11 mouse cellular contexts compared by ENCODE assay signal in genomic region chr3:100438461-100439002, GRCm38 (mm10). TPM values are rescaled to one million over a fixed set of nuclear protein-coding genes. Genes with fewer than 3 reads are reported as not detected.
A peak's percentile ranks its signal among the peaks of the same experiment; 100 is the strongest.
DNase-seq lines count a peak whose midpoint lies in the region; ATAC-seq lines count a peak whose summit lies in the region.
"Had no signal": no experiment of that assay in that cellular context is flagged by ENCODE, and none has a peak within 500 bp of the region (broad histone marks: within the 10 kb centered on the region; RNA-seq: fewer than 3 reads in every experiment).

No protein-coding gene starts in this region.

- H3K9ac ChIP-seq in kidney, embryonic 15.5 days, result no peak overlapping the region
- no peak overlapping the region for H3K9ac ChIP-seq in limb, embryonic 12.5 days (replicated peaks)
- H3K9ac ChIP-seq in forebrain, embryonic 13.5 days, result no peak overlapping the region

- H3K4me1 ChIP-seq in kidney, embryonic 15.5 days, result peaks cover 3% of the 10 kb centered on the region; the same call in 1 of the 2 replicates
- peaks cover 16% of the 10 kb centered on the region for H3K4me1 ChIP-seq in limb, embryonic 12.5 days (replicated peaks)
- H3K4me1 ChIP-seq in forebrain, embryonic 13.5 days, result no peaks in the 10 kb centered on the region

- no peak overlapping the region for H3K4me3 ChIP-seq in kidney, embryonic 15.5 days (replicated peaks)
- no peak overlapping the region for H3K4me3 ChIP-seq in limb, embryonic 12.5 days (replicated peaks)
- no peak overlapping the region for H3K4me3 ChIP-seq in forebrain, embryonic 13.5 days

- no peaks in the 10 kb centered on the region for H3K27me3 ChIP-seq in kidney, embryonic 15.5 days
- H3K27me3 ChIP-seq in limb, embryonic 12.5 days, result no peaks in the 10 kb centered on the region
- no peaks in the 10 kb centered on the region for H3K27me3 ChIP-seq in forebrain, embryonic 13.5 days

- 71% methylated on average over 4 of the region's 4 CpGs for WGBS in kidney, embryonic 15.5 days
- 67% methylated on average over 4 of the region's 4 CpGs for WGBS in limb, embryonic 12.5 days
- 86% methylated on average over 4 of the region's 4 CpGs for WGBS in forebrain, embryonic 13.5 days

- no peak for DNase-seq in kidney, adult 18-20 months
- DNase-seq in c-Kit-positive CD71-positive TER-119-negative erythroid progenitor cells, embryonic 14.5 days (ENCODE audit: low read depth), result peak; percentile 93
- DNase-seq in spleen, postnatal 14 days (ENCODE audit: low spot score in 2 of 2), result peak; percentile 36 to 65
- DNase-seq in right cerebral cortex, postnatal 25 days, result no peak
- no peak for DNase-seq in cerebellum, postnatal 10 days
- DNase-seq: cerebellum, adult 11 months; heart, postnatal 4 days; thymus, postnatal 14 days had no signal

- no peaks in the 10 kb centered on the region for H3K9me3 ChIP-seq in kidney, embryonic 15.5 days (replicated peaks)
- no peaks in the 10 kb centered on the region for H3K9me3 ChIP-seq in limb, embryonic 12.5 days
- H3K9me3 ChIP-seq in forebrain, embryonic 13.5 days (replicated peaks), result no peaks in the 10 kb centered on the region

- H3K27ac ChIP-seq in kidney, embryonic 15.5 days, result no peak overlapping the region
- H3K27ac ChIP-seq in limb, embryonic 12.5 days, result 0 out of 2 replicates have a peak overlapping the region, but pooled peaks have one; percentile 56
- H3K27ac ChIP-seq in forebrain, embryonic 13.5 days, result no peak overlapping the region

- no peaks in the 10 kb centered on the region for H3K36me3 ChIP-seq in kidney, embryonic 15.5 days
- no peaks in the 10 kb centered on the region for H3K36me3 ChIP-seq in limb, embryonic 12.5 days
- no peaks in the 10 kb centered on the region for H3K36me3 ChIP-seq in forebrain, embryonic 13.5 days (ENCODE audit: poor library complexity, severe bottlenecking)

- H3K4me2 ChIP-seq in kidney, embryonic 15.5 days, result no peak overlapping the region
- no peak overlapping the region for H3K4me2 ChIP-seq in limb, embryonic 12.5 days
- H3K4me2 ChIP-seq in forebrain, embryonic 13.5 days, result no peak overlapping the region

- peak; percentile 91 for ATAC-seq in kidney, embryonic 15.5 days (replicated peaks; ENCODE audit: low FRiP score)
- peak; percentile 54; the same call in 1 of the 2 replicates for ATAC-seq in limb, embryonic 12.5 days (ENCODE audit: insufficient number of reproducible peaks, insufficient read depth, low FRiP score, low TSS enrichment, low read depth)
- ATAC-seq in forebrain, embryonic 13.5 days, result no peak

RNA-seq across cellular contexts. Expression of gene Tent5c, which starts 50.6 kb away (rescaled TPM):
- polyA plus RNA-seq in kidney, embryonic 15.5 days (2015; fragmentation: Nextera tagmentation; extraction: Ambion mirVana), result 7.3 and 9.4 TPM in 2 replicates
- 6.0 and 6.9 TPM in 2 replicates for polyA plus RNA-seq in limb, embryonic 12.5 days (2016; fragmentation: Nextera tagmentation; extraction: Ambion mirVana)
- polyA plus RNA-seq in forebrain, embryonic 13.5 days (2015; fragmentation: Nextera tagmentation; extraction: Ambion mirVana), result 3.0 and 3.4 TPM in 2 replicates

Comparison
In these comparisons a context has a peak if more than half of its experiments do, and no peak if none do; other contexts are left out.
1. DNase-seq: peak in c-Kit-positive CD71-positive TER-119-negative erythroid progenitor cells, embryonic 14.5 days (single experiment) and spleen, postnatal 14 days (2 of 2); none in kidney, adult 18-20 months (single experiment), right cerebral cortex, postnatal 25 days (single experiment) and cerebellum, postnatal 10 days (0 of 2).